Mouse (Mus musculus) CH12.LX (cell line): ENCODE results near the gene Ctla4. TPM values are rescaled to one million over a fixed set of nuclear protein-coding genes. Genes with fewer than 3 reads are reported as not detected.

ENCODE experiments used
- DNase-seq: peaks from one replicate; pipeline ENCODE4 v3.0.0-alpha.2; 2013; ENCODE audit errors: extremely low read depth
- H3K27ac ChIP-seq: 2 replicates; pipeline ENCODE4 v1.5.1; 2012; ENCODE audit warnings: low read depth, mild to moderate bottlenecking, control low read depth, moderate library complexity; ENCODE audit not compliant: insufficient read depth
- H3K27me3 ChIP-seq: replicated peaks from 2 replicates; pipeline ENCODE3; 2012; ENCODE audit warnings: inconsistent platforms
- H3K36me3 ChIP-seq, 2 experiments: replicated peaks in 1 of 2; 2 replicates each; pipeline versions ENCODE3 to v1.6.1; 2012; ENCODE audit warnings: inconsistent platforms in 1 of 2, low read length in 1 of 2, mild to moderate bottlenecking in 1 of 2, mixed read lengths in 1 of 2, moderate library complexity in 1 of 2; ENCODE audit not compliant: control insufficient read depth in 1 of 2, insufficient read depth in 1 of 2
- H3K4me1 ChIP-seq, 2 experiments: 2 replicates each; pipeline ENCODE4 v1.6.1; 2012; ENCODE audit warnings: inconsistent platforms in 1 of 2, moderate library complexity in 1 of 2; ENCODE audit not compliant: insufficient read depth in 2 of 2, control insufficient read depth in 1 of 2
- H3K4me2 ChIP-seq: 2 replicates; pipeline ENCODE4 v1.6.1; 2012; ENCODE audit warnings: low read depth, mild to moderate bottlenecking, control low read depth; ENCODE audit not compliant: poor library complexity, insufficient read depth, severe bottlenecking
- H3K4me3 ChIP-seq, 3 experiments: fragments of 150-350 bp in 1 of 3; sonication (generic) in 1 of 3; replicated peaks in 1 of 3; 2 replicates each; pipeline versions ENCODE3 to v1.5.1; 2011 to 2012; ENCODE audit warnings: low read depth in 2 of 3, low read length in 2 of 3, mild to moderate bottlenecking in 2 of 3, moderate library complexity in 2 of 3, control low read depth in 1 of 3, improper control_type of control experiment in 1 of 3, inconsistent platforms in 1 of 3, mixed read lengths in 1 of 3; ENCODE audit not compliant: poor library complexity in 1 of 3
- H3K79me2 ChIP-seq: replicated peaks from 2 replicates; pipeline ENCODE4 v1.6.1; 2012; ENCODE audit warnings: mild to moderate bottlenecking, moderate library complexity; ENCODE audit not compliant: control insufficient read depth, poor library complexity, insufficient read depth, severe bottlenecking; ENCODE audit errors: extremely low read depth
- H3K9ac ChIP-seq: 2 replicates; pipeline ENCODE4 v1.6.1; 2012; ENCODE audit warnings: low read depth, mild to moderate bottlenecking, control low read depth, moderate library complexity; ENCODE audit not compliant: insufficient read depth
- H3K9me3 ChIP-seq: replicated peaks from 2 replicates; pipeline ENCODE3; 2012; ENCODE audit warnings: low read length, inconsistent platforms, mixed read lengths
- BHLHE40 ChIP-seq: IDR thresholded peaks from 2 replicates; pipeline ENCODE4 v1.6.1; 2011; ENCODE audit warnings: mild to moderate bottlenecking, low read depth, low read length, improper control_type of control experiment
- CHD2 ChIP-seq: IDR thresholded peaks from 2 replicates; pipeline ENCODE4 v1.6.1; 2011; ENCODE audit warnings: low read length, improper control_type of control experiment
- CTCF ChIP-seq, 2 experiments: IDR thresholded peaks in 1 of 2; conservative IDR thresholded peaks in 1 of 2; 2 replicates each; pipeline ENCODE4 v1.5.1; 2011 to 2012; ENCODE audit warnings: low read depth in 2 of 2, low read length in 2 of 2, improper control_type of control experiment in 1 of 2, inconsistent platforms in 1 of 2, mild to moderate bottlenecking in 1 of 2, moderate library complexity in 1 of 2
- ELF1 ChIP-seq: IDR thresholded peaks from 2 replicates; pipeline ENCODE4 v1.6.1; 2014; ENCODE audit warnings: low read depth, mild to moderate bottlenecking, inconsistent platforms, low read length, improper control_type of control experiment
- EP300 ChIP-seq: IDR thresholded peaks from 2 replicates; pipeline ENCODE4 v1.6.1; 2011; ENCODE audit warnings: low read length, improper control_type of control experiment
- ETS1 ChIP-seq: conservative IDR thresholded peaks from 2 replicates; pipeline ENCODE4 v1.6.1; 2012; ENCODE audit warnings: low read depth, mild to moderate bottlenecking, inconsistent platforms, low read length, improper control_type of control experiment, moderate library complexity
- IRF4 ChIP-seq: IDR thresholded peaks from 2 replicates; pipeline ENCODE4 v1.6.1; 2014; ENCODE audit warnings: low read depth, mild to moderate bottlenecking, inconsistent platforms, low read length, improper control_type of control experiment
- JUN ChIP-seq: IDR thresholded peaks from 2 replicates; pipeline ENCODE4 v1.6.1; 2011; ENCODE audit warnings: low read depth, mild to moderate bottlenecking, low read length, improper control_type of control experiment, moderate library complexity; ENCODE audit not compliant: insufficient read depth
- JUND ChIP-seq: conservative IDR thresholded peaks from 2 replicates; pipeline ENCODE4 v1.6.1; 2011; ENCODE audit warnings: low read depth, low read length, improper control_type of control experiment
- KAT2A ChIP-seq: IDR thresholded peaks from 2 replicates; pipeline ENCODE4 v1.6.1; 2012; ENCODE audit warnings: low read length, improper control_type of control experiment, inconsistent platforms; ENCODE audit not compliant: insufficient replicate concordance
- MAFK ChIP-seq: IDR thresholded peaks from 2 replicates; pipeline ENCODE4 v1.6.1; 2011; ENCODE audit warnings: low read length, improper control_type of control experiment; ENCODE audit not compliant: insufficient replicate concordance
- MAX ChIP-seq: IDR thresholded peaks from 2 replicates; pipeline ENCODE4 v1.6.1; 2011; ENCODE audit warnings: low read length, improper control_type of control experiment
- MAZ ChIP-seq: IDR thresholded peaks from 2 replicates; pipeline ENCODE4 v1.6.1; 2012; ENCODE audit warnings: low read depth, mild to moderate bottlenecking, inconsistent platforms, low read length, improper control_type of control experiment, moderate library complexity
- MEF2A ChIP-seq: IDR thresholded peaks from 2 replicates; pipeline ENCODE4 v1.6.1; 2014; ENCODE audit warnings: low read depth, mild to moderate bottlenecking, inconsistent platforms, low read length, improper control_type of control experiment, borderline replicate concordance
- NELFE ChIP-seq: IDR thresholded peaks from 2 replicates; pipeline ENCODE4 v1.6.1; 2011; ENCODE audit warnings: low read depth, low read length, improper control_type of control experiment
- PAX5 ChIP-seq: IDR thresholded peaks from 2 replicates; pipeline ENCODE4 v1.6.1; 2012; ENCODE audit warnings: low read length, inconsistent platforms, mixed read lengths
- POLR2A ChIP-seq: IDR thresholded peaks from 2 replicates; pipeline ENCODE4 v1.6.1; 2011; ENCODE audit warnings: low read depth, mild to moderate bottlenecking, improper control_type of control experiment, low read length
- RCOR1 ChIP-seq: conservative IDR thresholded peaks from 2 replicates; pipeline ENCODE4 v1.6.1; 2012; ENCODE audit warnings: low read depth, mild to moderate bottlenecking, inconsistent platforms, low read length, improper control_type of control experiment
- SIN3A ChIP-seq: IDR thresholded peaks from 2 replicates; pipeline ENCODE4 v1.6.1; 2012; ENCODE audit warnings: low read length, improper control_type of control experiment, inconsistent platforms
- TBP ChIP-seq: conservative IDR thresholded peaks from 2 replicates; pipeline ENCODE4 v1.6.1; 2011; ENCODE audit warnings: low read depth, low read length, improper control_type of control experiment
- TCF12 ChIP-seq: IDR thresholded peaks from 2 replicates; pipeline ENCODE4 v1.6.1; 2014; ENCODE audit warnings: low read depth, mild to moderate bottlenecking, inconsistent platforms, low read length, improper control_type of control experiment
- USF1 ChIP-seq: IDR thresholded peaks from 2 replicates; pipeline ENCODE4 v1.6.1; 2014; ENCODE audit warnings: low read depth, mild to moderate bottlenecking, inconsistent platforms, low read length, improper control_type of control experiment
- ZC3H11A ChIP-seq: IDR thresholded peaks from 2 replicates; pipeline ENCODE4 v1.6.1; 2012; ENCODE audit warnings: low read depth, mild to moderate bottlenecking, inconsistent platforms, low read length, improper control_type of control experiment
- ZMIZ1 ChIP-seq: IDR thresholded peaks from 2 replicates; pipeline ENCODE4 v1.6.1; 2012; ENCODE audit warnings: low read depth, mild to moderate bottlenecking, inconsistent platforms, low read length, improper control_type of control experiment
- dilution Hi-C: fragments of 300-500 bp; cut with MboI; formaldehyde crosslinking; loops from 2 replicates; pipeline ENCODE4 v1.14.3; 2020; ENCODE audit warnings: low sequenced_read_pairs; ENCODE audit not compliant: extremely low pct_unique_long_range_greater_than_20kb, extremely low pct_ligation_motif_present
- in situ Hi-C: fragments of 300-500 bp; cut with MboI; formaldehyde crosslinking; loops from 3 replicates; pipeline ENCODE4 v1.14.3; 2019; ENCODE audit warnings: low sequenced_read_pairs, low pct_ligation_motif_present, low pct_unique_long_range_greater_than_20kb, mixed read lengths
- polyA plus RNA-seq: library from polyadenylated mRNA; unstranded; fragments of >175 nt; gene quantifications from 2 replicates; pipeline ENCODE4 v1.2.1, GENCODE M21; 2012; ENCODE audit warnings: low read depth; ENCODE audit not compliant: insufficient read length
- total RNA-seq, 2 experiments: library from RNA; depleted of rRNA; stranded (reverse); fragments of 300-350 nt in 1 of 2; fragments of >200 nt in 1 of 2; gene quantifications; 2 replicates each; pipeline ENCODE4 v1.2.3; 2012 to 2014

The Ctla4 gene
- total and polyA plus RNA-seq, 3 experiments = 11.6 to 54.7 (median 53.7) TPM

DNA sequence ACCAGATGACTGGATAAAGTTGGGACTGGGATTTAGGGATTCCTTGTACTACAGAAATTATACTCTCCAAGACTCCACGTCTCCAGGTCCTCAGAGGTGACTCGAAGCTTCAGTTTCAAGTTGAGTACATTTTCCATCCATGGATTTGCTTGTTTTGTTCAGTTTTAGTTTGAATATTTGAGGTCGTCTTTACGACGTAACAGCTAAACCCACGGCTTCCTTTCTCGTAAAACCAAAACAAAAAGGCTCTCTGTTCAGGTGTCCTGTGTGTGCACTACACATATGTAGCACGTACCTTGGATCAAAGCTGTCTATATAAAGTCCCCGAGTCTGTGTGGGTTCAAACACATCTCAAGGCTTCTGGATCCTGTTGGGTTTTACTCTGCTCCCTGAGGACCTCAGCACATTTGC, 22.0 kb downstream of the Ctla4 start:
- Histone ChIP-seq H3K9ac (peak overlapping the region; percentile 100), H3K36me3 (peaks cover 6 to 8% of the 10 kb centered on the region in 2 experiments)
- dilution Hi-C loops = no loop called here

DNA sequence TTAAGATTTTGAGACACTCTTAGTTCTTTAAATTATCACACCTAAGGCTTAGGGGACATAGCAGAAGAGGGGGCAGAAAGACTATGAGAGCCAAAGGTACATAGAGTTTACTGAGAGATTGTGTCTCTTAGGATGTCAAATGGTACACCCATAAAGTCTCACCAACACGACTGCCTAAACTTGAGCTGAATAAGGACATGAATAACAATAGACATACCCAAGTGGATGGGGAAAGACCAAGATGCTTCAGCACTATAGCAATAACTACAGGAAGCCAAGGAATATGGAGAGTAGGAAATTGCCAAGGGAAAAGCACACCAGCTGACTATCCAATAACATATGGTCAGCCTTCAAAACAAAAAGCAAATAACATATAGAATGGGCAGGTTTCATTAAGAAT, 22.9 kb downstream of the Ctla4 start:
- H3K27me3 ChIP-seq = no peaks in the 10 kb centered on the region
- in situ Hi-C loops = no loop called here
- dilution Hi-C loops = no loop called here
- TF ChIP-seq MAX = no peak
- no peak for TF ChIP-seq ZC3H11A
- TF ChIP-seq CHD2 = no peak
- no peak for TF ChIP-seq USF1
- no peak for TF ChIP-seq TBP
- no peak for TF ChIP-seq RCOR1
- TF ChIP-seq BHLHE40 = no peak
- peaks cover 6 to 13% of the 10 kb centered on the region in 2 experiments for H3K36me3 ChIP-seq
- peak overlapping the region; percentile 76 for H3K27ac ChIP-seq
- no peaks in the 10 kb centered on the region for H3K9me3 ChIP-seq
- H3K4me3 ChIP-seq = peak overlapping the region; percentile 42 to 85 (median 64)
- peaks cover 38% of the 10 kb centered on the region for H3K79me2 ChIP-seq
- peak overlapping the region; percentile 80 for H3K4me2 ChIP-seq
- no peak for DNase-seq
- H3K9ac ChIP-seq = peak overlapping the region; percentile 100
- H3K4me1 ChIP-seq = peaks cover 29 to 83% of the 10 kb centered on the region in 2 experiments

More for the DNA sequence above, 22.0 kb downstream of the Ctla4 start:
- Histone ChIP-seq H3K4me3 (peak overlapping the region; percentile 42 to 85 (median 64)), H3K79me2 (peaks cover 33% of the 10 kb centered on the region), H3K9me3 (no peaks in the 10 kb centered on the region), H3K27me3 (no peaks in the 10 kb centered on the region), H3K4me2 (peak overlapping the region; percentile 80), H3K4me1 (peaks cover 34 to 83% of the 10 kb centered on the region in 2 experiments), H3K27ac (peak overlapping the region; percentile 80)
- TF ChIP-seq CTCF (conservative IDR thresholded peaks at IDR 0.05 in 1 of 2, IDR thresholded peaks at IDR 0.05 in 1 of 2; ENCODE audit: low read depth in 2 of 2, low read length in 2 of 2) = no peak
- TF ChIP-seq NELFE = no peak
- TF ChIP-seq TCF12 = peak; percentile 41
- peak; percentile 48 for TF ChIP-seq BHLHE40
- peak; percentile 48; the same call in 1 of the 2 replicates for TF ChIP-seq JUN
- peak; percentile 60 for TF ChIP-seq POLR2A
- TF ChIP-seq PAX5 = no peak
- TF ChIP-seq MAZ = no peak
- TF ChIP-seq KAT2A = no peak
- peak; percentile 88 for TF ChIP-seq IRF4
- 0 out of 2 replicates have a peak, but pooled peaks have one; percentile 16 for TF ChIP-seq MEF2A
- TF ChIP-seq MAFK = no peak
- no peak for TF ChIP-seq ELF1
- peak; percentile 93 for TF ChIP-seq EP300
- peak; percentile 79 for TF ChIP-seq TBP
- TF ChIP-seq USF1 = no peak
- no peak for TF ChIP-seq SIN3A
- TF ChIP-seq JUND = peak; percentile 75
- TF ChIP-seq MAX = no peak
- peak; percentile 50; the same call in 1 of the 2 replicates for TF ChIP-seq RCOR1
- TF ChIP-seq ETS1 = peak; percentile 85
- no peak for TF ChIP-seq ZMIZ1
- DNase-seq = peak; percentile 55
- in situ Hi-C loops = no loop called here
